Mouse (Mus musculus) megakaryocyte progenitor cell, adult 5-6 weeks (primary cell): ENCODE results near the gene Kctd21. TPM values are rescaled to one million over a fixed set of nuclear protein-coding genes. Genes with fewer than 3 reads are reported as not detected.
A peak's percentile ranks its signal among the peaks of the same experiment; 100 is the strongest.

Experiments
- ATAC-seq: replicated peaks from 2 replicates; pipeline ENCODE4 v1.8.0; 2016; ENCODE audit warnings: mild to moderate bottlenecking, moderate TSS enrichment, inconsistent platforms; ENCODE audit not compliant: poor library complexity
- total RNA-seq, 2 experiments: library from RNA; stranded (forward) in 1 of 2; stranded (reverse) in 1 of 2; fragments of 157-497, 149-512 nt in 1 of 2; fragments of 200-1000 nt in 1 of 2; gene quantifications; 2 replicates each; pipeline versions ENCODE4 v1.2.3 to v1.2.4; 2015 to 2017

The Kctd21 gene
- total RNA-seq, 2 experiments from 2014 or later: 0.54 to 1.0 TPM

DNA sequence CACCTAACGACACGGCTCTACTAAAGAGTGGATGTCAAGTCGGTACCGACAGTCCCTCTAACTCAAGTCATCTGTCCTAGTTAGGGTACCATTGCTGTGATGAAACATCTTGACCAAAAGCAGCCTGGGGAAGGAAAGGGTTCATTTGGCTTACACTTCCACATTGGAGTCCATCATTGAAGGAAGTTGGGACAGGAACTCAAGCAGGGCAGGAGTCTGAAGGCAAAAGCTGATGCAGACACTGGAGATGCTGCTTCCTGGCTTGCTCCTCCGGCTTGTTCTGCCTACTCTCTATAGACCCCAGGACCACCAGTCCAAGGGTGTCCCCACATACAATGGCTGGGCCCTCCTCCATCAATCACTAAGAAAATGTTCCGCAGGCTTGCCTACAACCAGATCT lies 16.5 kb upstream of the Kctd21 start:
- no peak for ATAC-seq

- no peak for ATAC-seq
Measured at GRCm38 (mm10) chr7:97317706-97318105, 14.4 kb upstream of the Kctd21 start.

DNA sequence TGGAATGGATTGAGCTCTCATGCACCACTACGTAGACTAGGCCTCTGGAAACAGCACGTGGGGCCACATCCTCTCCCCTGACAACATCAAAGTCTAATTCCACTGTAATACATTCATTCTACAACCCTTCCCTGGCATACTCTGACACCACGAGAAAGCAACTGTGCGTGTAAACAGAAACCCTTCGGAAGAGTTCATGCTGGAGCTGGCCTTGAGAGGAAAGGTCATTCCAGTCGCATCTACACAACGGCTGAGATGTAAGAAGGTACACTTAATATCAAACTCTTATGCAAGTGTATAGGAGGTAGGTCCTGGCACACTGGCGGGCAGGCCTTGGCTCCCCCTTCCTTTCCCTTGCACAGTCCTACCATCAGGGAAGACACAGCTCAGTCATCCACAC lies 7.8 kb upstream of the Kctd21 start:
- ATAC-seq: no peak

DNA sequence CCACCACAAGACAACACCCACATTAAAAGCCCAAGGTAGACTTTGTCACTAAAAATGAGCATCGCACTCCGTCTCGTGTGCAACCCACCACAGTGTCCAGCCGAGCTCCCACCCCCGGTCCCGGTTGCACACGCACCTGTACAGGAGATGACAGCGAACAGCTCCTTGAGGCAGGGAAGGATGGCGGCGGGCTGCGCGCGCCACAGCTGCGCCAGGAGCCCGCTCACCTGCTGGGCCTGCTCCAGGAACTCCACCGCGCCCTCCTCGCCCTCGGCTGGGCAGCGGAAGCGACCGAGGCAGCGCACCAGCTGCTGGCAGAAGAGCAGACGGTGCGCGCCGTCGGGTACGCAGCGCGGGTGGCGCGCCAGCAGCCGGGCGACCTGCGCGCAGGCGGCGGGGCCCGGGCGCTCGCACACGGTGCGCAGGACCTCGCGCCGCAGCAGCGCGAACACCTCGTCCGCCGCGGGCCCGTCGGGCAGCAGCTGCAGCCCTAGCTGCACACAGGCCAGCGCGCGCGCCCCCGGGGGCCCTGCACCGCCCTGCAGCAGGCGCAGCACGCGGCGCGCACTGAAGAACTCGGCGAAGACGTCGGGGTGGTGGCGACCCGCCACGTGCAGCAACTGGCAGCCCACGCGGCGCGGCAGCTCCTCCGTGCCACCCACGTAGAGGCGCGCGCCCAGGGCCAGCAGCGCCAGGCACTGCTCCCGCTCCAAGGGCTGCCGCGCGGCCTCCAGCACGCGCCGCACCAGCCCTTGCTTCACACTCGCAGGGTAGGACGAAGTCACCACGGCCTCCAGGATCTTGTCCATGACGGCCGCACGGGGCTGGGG lies 6.8 kb upstream of the Kctd21 start:
- ATAC-seq: no peak

- ATAC-seq: no peak
Measured at GRCm38 (mm10) chr7:97327376-97327775, 4.8 kb upstream of the Kctd21 start.

DNA sequence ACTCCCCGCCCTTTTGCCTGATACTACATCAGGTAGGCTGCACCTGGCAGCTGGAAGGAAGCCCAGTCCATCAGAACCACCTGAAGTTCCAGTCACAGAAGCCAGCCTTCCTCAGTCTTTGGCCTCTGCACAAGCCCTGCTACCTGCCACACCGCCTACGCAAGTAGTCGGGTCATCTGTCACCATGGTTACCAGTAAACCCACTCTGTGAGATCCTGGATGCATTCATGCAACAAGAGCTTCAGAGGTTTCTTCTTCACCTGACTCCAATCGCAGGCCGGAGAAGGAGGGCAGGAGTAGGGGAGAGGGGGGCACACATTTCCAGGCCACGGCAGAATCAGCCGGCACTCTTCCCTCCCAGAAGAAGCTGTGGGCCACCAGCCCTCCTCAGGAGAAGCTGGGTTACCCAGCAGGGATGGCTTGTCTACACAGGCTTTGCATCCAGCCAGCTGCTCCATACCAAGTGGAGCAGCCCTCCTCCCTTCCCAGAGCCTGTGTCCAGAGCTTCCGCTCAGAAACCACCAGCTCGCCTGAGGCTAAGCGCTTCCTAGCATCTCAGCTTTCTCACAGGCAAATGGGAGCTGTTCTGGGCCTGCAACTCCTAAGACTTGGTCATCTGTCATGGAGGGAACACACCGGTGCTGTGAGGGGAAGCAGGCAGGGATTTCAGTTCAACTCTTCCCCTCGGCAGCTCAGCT lies 3.1 kb upstream of the Kctd21 start:
- no peak for ATAC-seq

GRCm38 (mm10) chr7:97329676-97330075 lies 2.5 kb upstream of the Kctd21 start:
- ATAC-seq: no peak

- no peak for ATAC-seq
Measured at GRCm38 (mm10) chr7:97330931-97331645, 1.0 kb upstream of the Kctd21 start.

DNA sequence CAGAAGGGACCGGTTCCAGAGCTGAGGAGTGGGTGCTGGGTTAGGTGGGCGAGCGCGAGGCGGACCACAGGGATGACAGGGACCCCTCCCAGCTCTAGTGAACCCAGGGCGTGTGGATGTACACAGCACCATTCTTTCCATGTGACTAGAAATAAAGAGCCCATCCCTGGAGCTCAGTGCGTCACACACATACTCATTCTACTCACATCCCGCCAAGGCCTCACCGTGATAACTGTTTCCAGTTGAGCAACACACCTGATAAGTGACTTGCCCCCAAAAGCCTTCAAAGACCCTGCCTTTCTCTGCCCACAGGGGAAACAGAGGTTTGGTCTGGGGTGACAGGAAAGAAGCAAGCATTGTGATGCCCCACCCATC lies 527 bp downstream of the Kctd21 start:
- peak; percentile 4; the same call in 1 of the 2 replicates for ATAC-seq

DNA sequence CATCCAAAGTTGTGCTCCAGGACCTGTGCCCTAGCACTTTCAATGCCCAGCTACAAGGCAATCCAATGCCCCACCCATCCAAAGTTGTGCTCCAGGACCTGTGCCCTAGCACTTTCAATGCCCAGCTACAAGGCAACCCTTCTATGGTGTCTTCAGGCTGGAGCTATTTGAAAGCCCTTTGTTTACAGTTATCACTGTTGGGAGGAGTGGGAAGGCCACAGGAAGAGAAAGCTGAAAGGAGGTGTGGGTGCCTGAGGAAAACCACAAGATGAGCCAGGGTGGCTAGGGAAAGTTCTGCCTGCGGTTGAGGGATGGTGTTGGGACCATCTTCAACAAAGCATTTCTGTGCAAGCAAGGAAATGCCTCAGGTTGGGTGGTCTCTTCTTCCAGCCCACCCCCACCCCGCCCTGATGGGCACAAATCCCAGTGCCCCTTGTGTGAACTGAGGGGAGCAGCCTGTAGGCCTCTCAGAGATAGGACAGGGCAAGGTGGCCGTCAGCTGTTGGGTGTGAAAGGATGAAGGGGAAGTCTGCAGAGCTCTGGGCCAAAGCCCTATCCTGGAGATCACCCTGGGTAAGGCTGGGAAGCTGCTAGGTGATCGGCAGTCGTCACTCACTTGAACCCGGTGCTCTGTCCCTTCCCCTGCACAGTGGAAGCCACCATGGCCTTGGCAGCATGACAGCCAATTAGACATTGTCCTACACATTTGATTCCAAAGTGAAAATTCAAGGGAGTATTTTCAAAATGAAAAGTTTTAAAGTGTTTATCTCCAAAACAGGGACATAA lies 1.2 kb downstream of the Kctd21 start:
- no peak for ATAC-seq

DNA sequence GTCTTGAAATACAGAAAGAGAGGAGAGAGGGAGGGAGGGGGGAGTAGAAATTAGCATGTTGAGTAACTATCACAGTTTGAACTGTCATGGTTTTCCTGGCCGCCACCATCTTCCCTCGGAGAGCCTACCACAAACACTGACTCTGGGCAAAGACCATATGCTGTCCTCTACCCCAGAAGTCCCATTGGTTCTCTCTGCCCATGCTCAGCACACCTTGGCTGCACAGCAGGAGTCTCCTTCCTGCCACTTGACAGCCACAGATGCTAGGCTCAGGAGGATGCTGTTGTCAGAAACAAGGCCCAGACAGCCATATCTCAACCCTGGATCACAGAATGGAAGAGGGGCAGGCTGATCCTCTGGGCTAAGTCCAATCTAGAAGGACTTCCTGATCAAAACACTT lies 2.3 kb downstream of the Kctd21 start:
- ATAC-seq: no peak

- peak; percentile 42 for ATAC-seq
Measured at GRCm38 (mm10) chr7:97336678-97337077, 4.6 kb downstream of the Kctd21 start.

GRCm38 (mm10) chr7:97338593-97338992 lies 6.5 kb downstream of the Kctd21 start:
- ATAC-seq: no peak

GRCm38 (mm10) chr7:97339623-97340022 lies 7.5 kb downstream of the Kctd21 start:
- ATAC-seq: no peak

DNA sequence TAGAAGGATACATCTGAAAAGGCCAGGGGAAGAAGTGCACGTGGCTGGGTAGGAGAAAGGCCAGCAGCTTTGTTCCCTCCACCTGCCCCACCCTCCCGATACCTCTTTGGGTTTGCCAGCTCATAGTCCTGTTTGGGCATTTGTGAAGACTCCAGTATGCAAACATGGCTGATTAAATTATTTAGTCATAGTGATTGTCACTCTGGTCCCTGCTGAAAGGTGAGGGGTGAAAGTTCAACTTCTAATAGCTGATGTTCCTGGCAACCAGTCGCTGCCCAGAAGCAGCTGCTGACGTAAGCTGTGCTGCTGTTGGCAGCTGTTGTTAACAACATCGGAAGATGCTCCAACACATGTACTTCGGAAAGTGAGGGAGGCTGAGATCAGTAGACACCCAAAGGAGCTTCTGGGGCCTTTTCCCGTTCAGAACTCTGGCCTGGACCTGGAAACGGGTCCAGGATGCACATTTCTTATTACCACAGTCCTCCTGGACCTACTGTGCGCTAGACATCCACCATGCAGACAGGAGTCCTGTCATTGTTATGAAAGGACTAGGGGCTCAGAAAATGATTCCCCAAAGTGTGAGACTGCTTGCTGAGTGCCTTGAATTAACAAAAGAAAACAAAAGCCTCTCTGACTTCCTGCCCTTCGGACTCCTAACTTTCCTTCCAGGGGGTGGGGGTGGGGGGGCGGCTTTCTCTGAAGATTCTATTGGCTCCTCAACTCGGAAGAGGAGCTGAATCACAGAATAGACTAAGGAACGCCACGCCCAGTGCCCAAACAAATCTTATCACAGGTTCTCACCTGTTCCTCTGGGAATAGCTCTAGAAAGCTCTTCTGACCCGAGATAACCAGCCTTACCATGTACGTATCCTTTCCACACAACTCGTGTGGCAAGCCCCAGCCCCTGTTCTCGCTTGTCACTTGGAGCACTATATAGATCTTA lies 9.1 kb downstream of the Kctd21 start:
- peak; percentile 47 for ATAC-seq

- no peak for ATAC-seq
Measured at GRCm38 (mm10) chr7:97342961-97343360, 10.8 kb downstream of the Kctd21 start.

DNA sequence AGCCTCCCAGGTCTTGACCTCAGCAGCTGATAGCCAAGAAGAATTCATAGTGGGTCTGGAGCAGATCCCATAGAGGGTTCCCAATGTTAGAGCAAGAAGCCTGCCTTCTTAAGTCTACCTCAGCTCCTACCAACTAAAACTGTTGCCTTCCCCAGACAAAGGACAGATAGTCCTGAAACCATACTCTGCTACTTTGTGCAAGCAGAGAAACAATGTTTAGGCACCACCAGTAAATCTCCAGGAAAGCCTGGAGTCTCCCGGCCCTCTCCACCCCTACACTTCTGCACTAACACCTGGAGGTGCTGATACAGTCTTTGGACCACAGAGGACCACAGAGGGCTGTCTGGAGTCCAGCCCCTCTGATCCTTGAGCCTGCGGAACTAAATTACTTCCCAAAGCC lies 12.5 kb downstream of the Kctd21 start:
- no peak for ATAC-seq

DNA sequence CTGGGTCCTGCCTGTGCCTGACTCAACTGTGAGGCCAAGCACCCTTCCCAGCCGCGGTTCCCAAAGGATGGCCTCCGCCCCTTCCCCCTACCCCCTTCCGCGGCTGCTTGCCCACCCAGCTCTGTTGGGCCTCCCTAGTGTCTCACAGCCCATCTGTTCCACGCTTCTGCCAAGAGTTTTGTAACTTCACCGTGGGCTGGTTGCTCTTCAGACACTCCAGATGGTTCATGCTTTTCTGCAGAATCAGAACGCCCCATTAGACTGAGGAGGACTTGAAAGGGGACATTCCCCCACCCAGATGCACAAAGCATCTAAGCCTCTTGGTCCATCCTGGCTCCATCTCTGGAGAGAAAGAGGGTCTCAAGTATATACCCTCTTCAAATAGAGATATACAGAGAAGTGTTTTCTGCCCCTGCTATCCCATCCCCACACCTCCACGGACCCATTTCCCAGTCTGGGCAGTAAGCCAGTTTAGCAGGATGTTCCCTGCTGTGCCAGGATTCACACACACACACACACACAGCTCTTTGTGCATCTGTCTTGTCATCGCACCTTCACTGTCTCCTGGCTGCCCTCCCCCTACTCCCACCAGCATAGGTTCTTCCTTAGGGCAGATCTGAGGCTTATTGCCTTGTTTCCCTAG lies 13.2 kb downstream of the Kctd21 start:
- no peak for ATAC-seq

GRCm38 (mm10) chr7:97346111-97346821 lies 14.1 kb downstream of the Kctd21 start:
- ATAC-seq: peak; percentile 40
